Mouse (Mus musculus) frontal cortex, postnatal 10 days (tissue): ENCODE results near the gene Lrrc10.
"Not testable (repeated sequence)": the region's sequence is repeated elsewhere in the genome, so short reads cannot be mapped to it uniquely, and the experiment has no call there.

Experiments
- DNase-seq, 2 experiments: peaks; one replicate each; pipeline ENCODE4 v3.0.0; 2022; ENCODE audit warnings: low spot score in 2 of 2, mixed read lengths in 1 of 2

Gene Lrrc10

DNA sequence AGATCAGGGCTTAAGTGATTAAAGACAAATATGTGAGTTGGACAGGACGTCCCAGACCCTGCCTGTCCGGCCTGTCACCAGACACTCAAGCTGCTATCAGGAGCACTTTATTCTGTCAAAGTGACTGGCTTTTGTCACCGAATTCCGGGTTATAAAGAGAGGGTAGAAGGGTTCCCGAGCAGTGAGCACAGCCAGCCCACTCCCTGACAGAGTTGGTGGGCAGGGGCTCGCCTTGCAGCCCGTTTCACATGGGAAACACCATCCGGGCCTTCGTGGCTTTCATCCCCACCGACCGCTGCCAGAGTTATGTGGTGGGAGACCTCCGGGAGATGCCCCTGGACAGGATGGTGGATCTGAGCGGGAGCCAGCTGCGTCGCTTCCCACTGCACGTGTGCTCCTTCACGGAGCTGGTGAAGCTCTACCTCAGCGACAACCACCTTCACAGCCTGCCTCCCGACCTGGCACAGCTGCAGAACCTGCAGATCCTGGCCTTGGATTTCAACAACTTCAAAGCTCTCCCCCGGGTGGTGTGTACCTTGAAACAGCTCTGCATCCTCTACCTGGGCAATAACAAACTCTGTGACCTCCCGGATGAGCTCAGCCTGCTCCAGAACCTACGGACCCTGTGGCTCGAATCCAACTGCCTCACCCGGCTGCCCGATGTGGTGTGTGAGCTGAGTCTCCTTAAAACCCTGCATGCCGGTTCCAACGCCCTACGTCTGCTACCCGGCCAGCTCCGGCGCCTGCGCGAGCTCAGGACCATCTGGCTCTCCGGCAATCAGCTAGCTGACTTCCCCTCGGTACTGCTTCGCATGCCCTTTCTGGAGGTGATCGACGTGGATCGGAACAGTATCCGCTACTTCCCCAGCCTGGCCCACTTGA is at the start of gene Lrrc10:
TSS of gene Lrrc10 (plus strand) at position 167 of the 882 bp plus-strand sequence.
- DNase-seq, result no peak

DNA sequence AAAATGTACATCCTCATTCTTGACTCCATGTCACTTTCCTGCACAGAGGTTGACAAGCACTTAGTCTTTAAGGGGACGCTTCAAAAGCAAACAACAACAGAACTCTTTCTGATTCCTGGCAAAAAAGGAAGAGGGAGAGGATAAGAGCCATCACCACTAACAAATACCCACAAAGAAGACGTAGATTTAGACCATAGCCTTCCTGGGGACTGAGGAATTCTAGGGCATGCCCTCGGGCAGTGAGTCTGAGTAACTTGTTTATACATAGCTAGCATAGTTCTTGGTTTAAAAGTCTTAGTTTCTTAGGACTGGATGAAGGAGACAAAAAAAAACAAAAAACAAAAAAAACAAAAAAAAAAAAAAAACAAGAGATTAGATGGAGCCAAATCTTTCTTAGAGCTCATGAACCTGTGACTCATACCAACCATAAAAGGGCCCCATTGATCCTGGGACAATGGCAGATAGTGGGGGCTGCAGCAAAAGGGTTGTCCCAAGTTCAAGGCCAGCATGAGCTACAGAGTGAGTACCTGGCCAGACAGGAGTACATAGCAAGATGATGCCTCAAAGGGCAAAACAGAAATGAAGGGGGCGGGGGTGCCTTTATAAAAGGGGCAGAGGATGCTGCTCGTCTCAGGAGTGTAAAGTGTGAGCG is 49.4 kb upstream of the Lrrc10 start:
- no peak for DNase-seq

DNA sequence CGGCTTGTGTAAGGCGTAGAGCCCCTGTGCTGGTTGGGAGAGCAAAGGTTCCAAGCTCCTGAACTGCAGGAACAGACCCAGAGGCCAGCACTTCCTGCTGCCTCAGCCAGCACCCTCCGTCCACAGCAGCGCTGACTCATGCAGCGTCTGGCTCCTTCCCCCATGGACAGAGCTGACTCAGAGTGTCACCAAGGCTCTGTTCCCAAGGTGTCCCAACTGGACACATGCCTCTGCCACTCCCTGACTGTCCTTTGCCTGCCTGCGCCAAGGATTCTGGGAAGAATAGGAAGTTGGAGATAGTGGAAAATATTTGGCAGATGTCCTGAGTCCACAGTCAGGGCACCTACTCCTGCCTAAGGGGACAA is 48.9 kb upstream of the Lrrc10 start:
- DNase-seq, result no peak

GRCm38 (mm10) chr10:116998716-116999455 is 46.3 kb upstream of the Lrrc10 start:
- DNase-seq, result no peak

DNA sequence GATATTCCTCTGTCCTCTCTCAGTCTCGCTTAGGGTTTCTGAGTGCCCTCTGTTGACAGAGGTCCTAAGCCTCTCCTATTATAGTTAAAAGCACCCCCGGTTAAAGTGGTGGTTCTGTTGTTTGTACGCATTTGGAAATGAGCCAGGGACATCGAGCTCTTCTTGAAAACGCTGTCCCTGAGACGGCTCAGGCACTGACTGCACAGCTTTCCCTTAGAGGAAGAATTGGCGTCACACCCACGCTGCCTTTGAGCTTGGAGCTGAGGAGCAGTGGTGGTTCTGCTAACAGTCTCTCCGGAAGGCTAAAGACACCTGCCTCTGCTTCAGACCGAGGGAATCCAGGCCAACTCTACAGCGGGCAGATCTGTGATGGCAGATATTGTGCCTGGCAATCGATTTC is 44.2 kb upstream of the Lrrc10 start:
- DNase-seq, result no peak

DNA sequence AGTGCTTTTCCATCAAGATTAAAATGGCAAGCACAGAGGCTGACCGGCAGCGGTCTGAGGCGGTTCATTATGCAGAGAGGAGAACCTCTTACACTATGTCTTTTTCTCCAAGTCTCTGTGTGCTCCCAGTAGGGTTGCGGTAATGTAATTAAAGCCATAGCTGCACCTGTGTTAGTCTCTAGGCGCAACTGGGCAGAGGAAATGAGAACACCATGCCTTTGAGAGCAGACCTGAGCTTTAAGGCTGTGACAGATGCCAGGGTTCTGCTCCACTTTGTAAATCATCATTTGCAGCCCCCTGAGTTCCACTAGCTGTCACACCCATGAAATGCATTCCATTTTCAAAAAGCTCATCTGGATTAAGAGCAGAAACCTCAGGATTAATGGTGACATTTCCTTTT is 40.4 kb upstream of the Lrrc10 start:
- no peak for DNase-seq

GRCm38 (mm10) chr10:117005707-117006464 is 39.3 kb upstream of the Lrrc10 start:
- DNase-seq, result no peak

DNA sequence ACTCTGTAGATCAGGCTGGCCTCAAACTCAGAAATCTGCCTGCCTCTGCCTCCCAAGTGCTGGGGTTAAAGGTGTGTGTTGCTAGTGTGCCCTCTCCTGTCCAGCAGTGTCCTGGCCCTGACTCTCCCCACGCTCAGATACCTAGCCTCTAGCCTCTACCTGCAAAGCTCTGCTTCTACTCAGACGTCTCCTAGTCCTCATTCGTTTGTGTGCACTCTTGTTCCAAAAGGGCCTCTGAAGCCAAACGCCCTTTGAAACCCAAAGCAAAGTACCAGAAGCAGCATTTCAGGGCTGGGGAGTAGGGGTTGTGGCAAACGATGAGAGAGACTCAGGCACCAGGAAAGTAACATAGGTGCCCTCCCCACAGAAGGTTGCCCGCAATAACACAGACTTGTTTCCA is 35.5 kb upstream of the Lrrc10 start:
- DNase-seq, result no peak

- DNase-seq, result no peak
Measured at GRCm38 (mm10) chr10:117011047-117011446, 34.1 kb upstream of the Lrrc10 start.

DNA sequence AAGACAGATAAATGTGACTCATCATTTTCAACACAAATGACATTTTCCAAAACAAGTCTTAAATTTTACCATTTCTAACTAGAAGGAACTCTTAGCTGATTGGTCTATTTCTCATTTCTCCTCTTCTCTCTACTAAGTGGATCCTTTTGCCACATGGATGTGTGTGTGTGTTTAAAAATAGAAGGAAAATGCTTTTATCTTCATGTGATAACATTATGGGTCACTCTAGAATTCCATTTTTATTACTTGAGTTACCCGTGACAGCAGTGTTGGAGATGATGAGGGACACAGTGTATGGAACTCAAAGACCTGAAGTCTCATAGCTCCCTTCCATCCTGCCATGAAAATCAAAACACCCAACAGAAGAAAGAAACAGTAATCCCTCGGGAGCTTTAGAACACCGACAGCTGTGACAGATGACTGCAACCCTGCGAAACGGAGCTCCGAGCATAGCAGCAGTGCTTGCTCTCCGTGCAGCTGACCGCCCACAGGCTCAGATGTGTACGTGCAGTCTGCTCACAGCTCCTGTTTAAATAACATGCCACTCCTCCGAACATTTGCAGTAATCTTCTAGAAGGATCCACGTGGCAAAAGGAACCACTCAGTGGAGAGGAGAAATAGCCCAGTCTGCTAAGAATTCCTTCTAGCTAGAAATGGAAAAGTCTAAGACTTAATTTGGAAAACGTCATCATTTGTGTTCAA is 31.3 kb upstream of the Lrrc10 start:
- peak; percentile 23 to 57 for DNase-seq

GRCm38 (mm10) chr10:117014565-117014964 is 30.6 kb upstream of the Lrrc10 start:
- no peak for DNase-seq

DNA sequence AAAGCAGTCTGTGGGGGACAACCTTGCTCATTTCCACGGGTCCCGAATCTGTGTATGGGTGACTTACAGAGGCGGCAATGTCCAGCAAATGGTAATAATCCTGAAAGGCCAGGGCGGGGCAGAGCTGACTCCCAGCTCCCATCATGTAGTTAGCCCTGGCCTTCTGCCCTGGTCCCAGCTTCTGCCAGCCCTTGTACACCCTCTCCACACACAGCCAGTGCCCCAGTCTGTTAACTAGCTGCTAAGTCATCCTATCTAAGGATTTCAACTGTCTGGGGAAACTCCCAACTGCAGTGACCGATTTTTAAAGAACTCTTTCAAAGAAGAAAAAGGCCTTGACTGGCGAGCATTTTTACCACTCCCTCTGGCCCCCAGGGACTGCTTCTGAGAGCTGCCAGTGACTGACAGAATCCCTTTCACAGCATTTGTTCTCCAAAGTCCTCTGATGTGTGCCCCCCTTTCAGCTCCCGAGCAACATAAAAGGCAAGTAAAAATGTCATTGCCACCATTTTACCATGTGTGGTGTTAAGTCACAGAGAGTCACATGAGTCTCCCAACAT is 26.8 kb upstream of the Lrrc10 start:
- no peak for DNase-seq

DNA sequence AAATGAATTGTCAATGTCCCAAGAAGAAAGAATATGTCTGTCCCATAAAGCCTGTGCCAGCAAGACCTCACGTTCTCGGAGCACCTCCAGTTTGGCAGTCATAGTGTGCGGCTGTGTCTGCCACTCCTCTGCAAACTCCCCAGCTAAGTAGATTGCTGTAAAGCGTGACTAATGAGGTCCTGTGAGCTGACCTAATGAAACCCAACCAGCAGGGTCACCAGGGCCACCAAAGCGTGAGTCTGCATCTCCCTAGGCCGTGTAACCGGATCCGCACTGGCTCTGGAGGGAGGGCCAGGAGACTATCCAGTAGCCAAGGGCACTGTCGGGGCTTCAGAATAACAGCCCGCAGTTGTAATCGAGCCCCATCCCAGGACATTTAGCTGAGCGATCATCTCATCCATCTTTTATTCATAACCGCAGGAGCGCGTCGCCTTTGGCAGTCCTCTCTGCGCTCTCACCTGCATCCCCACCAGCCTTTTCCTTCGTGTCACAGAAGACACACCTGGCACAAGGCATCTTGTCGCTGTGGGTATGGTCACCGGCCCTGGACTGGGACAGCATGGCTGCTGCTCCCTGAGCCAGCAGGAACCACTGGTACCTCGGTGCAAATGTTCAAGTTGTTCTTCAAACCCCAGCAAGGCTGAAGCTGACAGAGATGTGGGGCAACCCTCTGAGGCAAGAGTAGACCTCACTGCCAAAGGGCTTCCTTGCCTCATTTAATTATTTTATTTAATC is 24.0 kb upstream of the Lrrc10 start:
- DNase-seq, result no peak

GRCm38 (mm10) chr10:117023693-117024092 is 21.4 kb upstream of the Lrrc10 start:
- no peak for DNase-seq

GRCm38 (mm10) chr10:117025776-117026175 is 19.4 kb upstream of the Lrrc10 start:
- not testable (repeated sequence) for DNase-seq

DNA sequence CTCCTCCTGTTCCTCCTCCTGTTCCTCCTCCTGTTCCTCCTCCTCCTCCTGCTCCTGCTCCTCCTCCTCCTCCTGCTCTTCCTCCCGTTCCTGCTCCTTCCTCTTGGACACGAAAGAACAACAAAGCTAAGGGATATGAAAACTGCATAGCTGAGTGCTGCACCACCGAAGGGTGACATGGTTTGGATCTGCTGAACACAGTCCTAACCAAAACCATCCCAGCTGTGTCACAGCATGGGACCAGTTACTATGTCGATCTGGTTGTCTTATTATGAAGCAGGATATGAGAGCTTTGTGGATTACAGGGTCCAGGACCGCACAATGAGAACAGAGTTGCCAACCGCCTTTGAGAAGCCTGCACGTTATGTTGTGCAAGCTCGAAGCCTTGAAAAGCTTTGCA is 19.0 kb upstream of the Lrrc10 start:
- DNase-seq, result no peak

DNA sequence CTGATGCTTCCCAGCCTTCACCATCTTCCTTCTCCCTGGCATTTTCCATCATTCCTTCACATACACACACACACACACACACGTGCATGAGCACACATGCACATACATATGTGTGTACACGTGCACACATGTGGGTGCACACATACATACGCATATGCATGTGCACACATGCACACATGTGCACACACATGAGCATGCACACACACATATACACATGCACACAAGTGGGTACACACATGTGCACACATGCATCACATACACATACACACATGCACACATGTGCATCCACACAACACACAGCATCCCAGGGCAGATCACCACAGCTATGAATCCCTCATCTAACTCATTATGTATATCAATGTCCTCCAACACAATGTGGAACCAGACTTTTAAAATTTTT is 14.0 kb upstream of the Lrrc10 start:
- DNase-seq, result no peak

GRCm38 (mm10) chr10:117033785-117034184 is 11.4 kb upstream of the Lrrc10 start:
- DNase-seq, result peak; percentile 60

- no peak for DNase-seq
Measured at GRCm38 (mm10) chr10:117040355-117040754, 4.8 kb upstream of the Lrrc10 start.

GRCm38 (mm10) chr10:117042295-117042694 is 2.8 kb upstream of the Lrrc10 start:
- DNase-seq, result no peak
